Mouse (Mus musculus) midbrain, embryonic 11.5 days (tissue): ENCODE measurements around the gene Urgcp. TPM values are rescaled to one million over a fixed set of nuclear protein-coding genes. Genes with fewer than 3 reads are reported as not detected.
A peak's percentile ranks its signal among the peaks of the same experiment; 100 is the strongest.

Experiments
- ATAC-seq: fragments of 200-750 bp; cut with Nextera tagmentation; 2 replicates; pipeline ENCODE4 v1.8.0; 2017; ENCODE audit warnings: moderate TSS enrichment, moderate library complexity; ENCODE audit not compliant: low FRiP score
- DNase-seq: peaks from one replicate; pipeline ENCODE4 v3.0.0; 2015; ENCODE audit warnings: low spot score; ENCODE audit errors: missing footprints
- H3K27ac ChIP-seq: fragments of 300-500 bp; sonication (generic); 2 replicates; pipeline ENCODE4 v1.5.1; 2014; ENCODE audit warnings: low read depth, low read length
- H3K27me3 ChIP-seq: fragments of 300-500 bp; sonication (generic); 2 replicates; pipeline ENCODE4 v1.6.1; 2014; ENCODE audit warnings: mild to moderate bottlenecking, low read length, moderate library complexity, mixed read lengths; ENCODE audit not compliant: control insufficient read depth, insufficient read depth
- H3K36me3 ChIP-seq: fragments of 300-500 bp; sonication (generic); 2 replicates; pipeline ENCODE4 v1.6.1; 2014; ENCODE audit warnings: mild to moderate bottlenecking, low read length, moderate library complexity, mixed read lengths; ENCODE audit not compliant: control insufficient read depth, insufficient read depth
- H3K4me1 ChIP-seq: fragments of 300-500 bp; sonication (generic); 2 replicates; pipeline ENCODE4 v1.6.1; 2014; ENCODE audit warnings: low read length; ENCODE audit not compliant: control insufficient read depth, insufficient read depth
- H3K4me2 ChIP-seq: fragments of 300-500 bp; sonication (generic); 2 replicates; pipeline ENCODE4 v1.6.1; 2014; ENCODE audit warnings: mild to moderate bottlenecking, moderate library complexity
- H3K4me3 ChIP-seq: fragments of 300-500 bp; sonication (generic); 2 replicates; pipeline ENCODE4 v1.5.1; 2014; ENCODE audit warnings: low read depth, low read length
- H3K9ac ChIP-seq: fragments of 300-500 bp; sonication (generic); 2 replicates; pipeline ENCODE4 v1.6.1; 2014; ENCODE audit warnings: low read length
- H3K9me3 ChIP-seq: fragments of 300-500 bp; sonication (generic); 2 replicates; pipeline ENCODE4 v1.6.1; 2016; ENCODE audit warnings: low read length; ENCODE audit not compliant: control insufficient read depth
- WGBS: fragments of 180-500 bp; shearing (Covaris S2); extraction: QIAGEN DNeasy Blood & Tissue Kit; methylation state at CpG from one replicate; pipeline ENCODE4 v1.1.7; 2014; 5-methylcytosine and 5-hydroxymethylcytosine counted together
- polyA plus RNA-seq: library from polyadenylated mRNA; unstranded; fragments of >200 nt; fragmentation: Nextera tagmentation; extraction: Ambion mirVana; gene quantifications from 2 replicates; pipeline ENCODE4 v1.2.1, GENCODE M21; 2014

Urgcp gene
- polyA plus RNA-seq, 1 experiment from 2014 or later: 11.7 TPM

- Histone ChIP-seq H3K9me3 (no peaks in the 10 kb centered on the region), H3K27me3 (no peaks in the 10 kb centered on the region), H3K4me3 (peak overlapping the region; percentile 98), H3K4me1 (peaks cover 10% of the 10 kb centered on the region), H3K27ac (no peak overlapping the region), H3K36me3 (peaks cover 8% of the 10 kb centered on the region), H3K4me2 (peak overlapping the region; percentile 72), H3K9ac (peak overlapping the region; percentile 89)
- ATAC-seq: no peak; the same call in none of the 2 replicates
- no peak for DNase-seq
- 2% methylated on average over 43 of the region's 43 CpGs for WGBS
Observed at GRCm38 (mm10) chr11:5706874-5707529, 55.2 kb downstream of the Urgcp start.

GRCm38 (mm10) chr11:5705972-5706371, 56.2 kb downstream of the Urgcp start:
- Histone ChIP-seq H3K4me1 (peaks cover 10% of the 10 kb centered on the region), H3K27me3 (no peaks in the 10 kb centered on the region), H3K4me2 (no peak overlapping the region), H3K9ac (no peak overlapping the region), H3K36me3 (peaks cover 8% of the 10 kb centered on the region), H3K4me3 (no peak overlapping the region), H3K27ac (no peak overlapping the region), H3K9me3 (no peaks in the 10 kb centered on the region)
- no peak for ATAC-seq
- no peak for DNase-seq
- WGBS: 94% methylated on average over 9 of the region's 9 CpGs

- DNase-seq (no peak), ATAC-seq (no peak)
- H3K4me2 ChIP-seq: no peak overlapping the region
- peaks cover 8% of the 10 kb centered on the region for H3K36me3 ChIP-seq
- no peaks in the 10 kb centered on the region for H3K27me3 ChIP-seq
- no peaks in the 10 kb centered on the region for H3K9me3 ChIP-seq
- 94% methylated on average over 1 of the region's 1 CpGs for WGBS
- H3K27ac ChIP-seq: no peak overlapping the region
- H3K9ac ChIP-seq: no peak overlapping the region
- H3K4me1 ChIP-seq: peaks cover 10% of the 10 kb centered on the region
- no peak overlapping the region for H3K4me3 ChIP-seq
Observed at GRCm38 (mm10) chr11:5703341-5703740, 58.8 kb downstream of the Urgcp start.

GRCm38 (mm10) chr11:5702957-5703332, 59.2 kb downstream of the Urgcp start:
- WGBS: 91% methylated on average over 6 of the region's 6 CpGs
- ATAC-seq: no peak
- H3K9ac ChIP-seq: no peak overlapping the region
- peaks cover 8% of the 10 kb centered on the region for H3K36me3 ChIP-seq
- H3K4me3 ChIP-seq: no peak overlapping the region
- H3K27me3 ChIP-seq: no peaks in the 10 kb centered on the region
- no peak for DNase-seq
- H3K27ac ChIP-seq: no peak overlapping the region
- peaks cover 10% of the 10 kb centered on the region for H3K4me1 ChIP-seq
- H3K4me2 ChIP-seq: no peak overlapping the region
- no peaks in the 10 kb centered on the region for H3K9me3 ChIP-seq

GRCm38 (mm10) chr11:5702271-5702956, 59.8 kb downstream of the Urgcp start:
- no peak overlapping the region for H3K9ac ChIP-seq
- no peak for DNase-seq
- 85% methylated on average over 5 of the region's 5 CpGs for WGBS
- peaks cover 10% of the 10 kb centered on the region for H3K4me1 ChIP-seq
- no peak for ATAC-seq
- H3K9me3 ChIP-seq: no peaks in the 10 kb centered on the region
- no peak overlapping the region for H3K27ac ChIP-seq
- H3K4me3 ChIP-seq: no peak overlapping the region
- no peak overlapping the region for H3K4me2 ChIP-seq
- H3K27me3 ChIP-seq: no peaks in the 10 kb centered on the region
- peaks cover 8% of the 10 kb centered on the region for H3K36me3 ChIP-seq

- ATAC-seq: no peak
Observed at GRCm38 (mm10) chr11:5701821-5702220, 60.4 kb downstream of the Urgcp start.

GRCm38 (mm10) chr11:5701300-5701699, 60.9 kb downstream of the Urgcp start:
- Histone ChIP-seq H3K27me3 (no peaks in the 10 kb centered on the region), H3K9ac (no peak overlapping the region), H3K4me3 (no peak overlapping the region), H3K4me2 (no peak overlapping the region), H3K4me1 (peaks cover 2% of the 10 kb centered on the region), H3K27ac (no peak overlapping the region), H3K36me3 (peaks cover 8% of the 10 kb centered on the region), H3K9me3 (no peaks in the 10 kb centered on the region)
- DNase-seq: no peak
- WGBS: 85% methylated on average over 2 of the region's 2 CpGs
- ATAC-seq: no peak

More at GRCm38 (mm10) chr11:5701821-5702220, 60.4 kb downstream of the Urgcp start:
- Histone ChIP-seq H3K4me3 (no peak overlapping the region), H3K27me3 (no peaks in the 10 kb centered on the region), H3K36me3 (peaks cover 8% of the 10 kb centered on the region), H3K4me1 (peaks cover 7% of the 10 kb centered on the region), H3K9ac (no peak overlapping the region), H3K4me2 (no peak overlapping the region), H3K9me3 (no peaks in the 10 kb centered on the region), H3K27ac (no peak overlapping the region)
- DNase-seq: no peak
- 95% methylated on average over 1 of the region's 1 CpGs for WGBS

GRCm38 (mm10) chr11:5700808-5701207, 61.4 kb downstream of the Urgcp start:
- no peak for DNase-seq
- H3K36me3 ChIP-seq: peaks cover 8% of the 10 kb centered on the region
- no peaks in the 10 kb centered on the region; the same call in 1 of the 2 replicates for H3K4me1 ChIP-seq
- H3K27ac ChIP-seq: no peak overlapping the region
- no peak overlapping the region for H3K9ac ChIP-seq
- H3K4me3 ChIP-seq: no peak overlapping the region
- no peaks in the 10 kb centered on the region for H3K27me3 ChIP-seq
- H3K9me3 ChIP-seq: no peaks in the 10 kb centered on the region
- no peak overlapping the region for H3K4me2 ChIP-seq
- WGBS: 91% methylated on average over 7 of the region's 7 CpGs
- ATAC-seq: no peak

GRCm38 (mm10) chr11:5691775-5692174, 70.4 kb downstream of the Urgcp start:
- H3K27ac ChIP-seq: no peak overlapping the region
- no peaks in the 10 kb centered on the region for H3K36me3 ChIP-seq
- H3K9me3 ChIP-seq: no peaks in the 10 kb centered on the region
- ATAC-seq: no peak
- H3K9ac ChIP-seq: no peak overlapping the region
- 36% methylated on average over 7 of the region's 7 CpGs for WGBS
- H3K27me3 ChIP-seq: no peaks in the 10 kb centered on the region
- DNase-seq: no peak
- H3K4me2 ChIP-seq: no peak overlapping the region
- no peaks in the 10 kb centered on the region for H3K4me1 ChIP-seq
- H3K4me3 ChIP-seq: no peak overlapping the region
